Mouse (Mus musculus): ENCODE data around the gene Adarb2. TPM values are rescaled to one million over a fixed set of nuclear protein-coding genes. Genes with fewer than 3 reads are reported as not detected.

Gene Adarb2
- polyA plus RNA-seq, 1 experiment = not detected

DNA sequence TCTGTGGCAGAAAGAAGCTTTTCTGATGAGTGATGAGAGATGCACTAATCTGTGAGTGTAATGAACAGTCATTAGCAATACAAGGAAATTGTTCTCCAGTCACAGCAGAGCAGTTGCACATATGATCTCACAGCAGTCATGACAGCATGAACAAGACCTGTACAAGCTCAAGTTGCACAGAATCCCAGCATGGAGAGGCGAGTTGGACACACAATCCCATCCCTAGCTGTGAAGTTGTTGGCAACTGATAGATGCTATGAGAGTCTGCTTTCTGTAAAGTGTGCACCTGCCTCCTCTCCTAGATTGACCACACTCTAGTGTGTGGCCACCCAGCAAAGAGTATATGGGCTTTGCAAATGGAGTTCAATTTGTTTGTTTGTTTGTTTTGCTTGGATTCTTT, 36.2 kb downstream of the Adarb2 start:
- no peaks in the 10 kb centered on the region for H3K4me1 ChIP-seq (ENCODE audit: control insufficient read depth, insufficient read depth, insufficient read length, low read length)
- 56% methylated on average over 1 of the region's 1 CpGs for WGBS

DNA sequence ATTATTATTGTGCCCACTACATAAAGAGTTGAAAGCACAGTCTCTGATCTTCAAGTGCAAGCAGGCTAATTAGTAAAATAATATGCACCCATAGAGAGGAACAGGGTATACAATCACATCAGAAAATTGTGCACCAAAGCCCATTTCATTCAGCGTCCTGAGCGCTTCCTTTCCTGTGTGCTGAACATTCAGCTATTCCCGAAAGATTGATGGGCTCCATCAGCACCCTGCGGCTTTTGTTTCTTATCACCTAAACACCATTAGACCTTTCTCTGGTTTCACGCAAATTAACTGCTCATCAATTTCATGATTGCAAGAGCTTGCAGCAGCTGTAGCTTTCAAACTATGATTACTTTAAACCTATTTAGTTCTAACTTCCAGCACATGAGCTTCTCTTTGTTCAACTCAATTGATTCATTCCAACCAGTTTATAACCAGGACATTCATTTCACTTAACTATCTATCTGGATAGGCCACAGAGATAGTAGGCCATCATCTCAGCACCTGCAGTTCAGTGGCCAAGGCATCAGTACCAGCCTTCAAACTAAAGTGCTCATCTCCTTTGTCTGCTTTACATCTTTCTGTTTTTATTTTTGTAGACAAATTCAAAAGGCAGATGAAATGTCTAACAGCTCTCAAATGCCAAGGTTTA, 45.5 kb downstream of the Adarb2 start:
- 78% methylated on average over 5 of the region's 5 CpGs for WGBS
- TF ChIP-seq POLR2A (IDR thresholded peaks at IDR 0.05; ENCODE audit: low read depth, low read length) (no peak), CTCF (IDR thresholded peaks at IDR 0.05; ENCODE audit: extremely low read depth, insufficient read length, insufficient replicate concordance, low read depth, low read length) (no peak)
- H3K4me3 ChIP-seq (ENCODE audit: low read depth, low read length) = no peak overlapping the region

More for the DNA sequence above, 36.2 kb downstream of the Adarb2 start:
- Histone ChIP-seq H3K36me3 (ENCODE audit: control insufficient read depth, insufficient read depth, low read length) (no peaks in the 10 kb centered on the region), H3K27me3 (ENCODE audit: control insufficient read depth, insufficient read depth, low read length) (no peaks in the 10 kb centered on the region), H3K27ac (ENCODE audit: insufficient read depth, low read depth, low read length) (no peak overlapping the region), H3K4me3 (ENCODE audit: low read depth, low read length) (no peak overlapping the region)
- TF ChIP-seq CTCF (IDR thresholded peaks at IDR 0.05; ENCODE audit: extremely low read depth, insufficient read length, insufficient replicate concordance, low read depth, low read length) (no peak), POLR2A (IDR thresholded peaks at IDR 0.05; ENCODE audit: low read depth, low read length) (no peak)

DNA sequence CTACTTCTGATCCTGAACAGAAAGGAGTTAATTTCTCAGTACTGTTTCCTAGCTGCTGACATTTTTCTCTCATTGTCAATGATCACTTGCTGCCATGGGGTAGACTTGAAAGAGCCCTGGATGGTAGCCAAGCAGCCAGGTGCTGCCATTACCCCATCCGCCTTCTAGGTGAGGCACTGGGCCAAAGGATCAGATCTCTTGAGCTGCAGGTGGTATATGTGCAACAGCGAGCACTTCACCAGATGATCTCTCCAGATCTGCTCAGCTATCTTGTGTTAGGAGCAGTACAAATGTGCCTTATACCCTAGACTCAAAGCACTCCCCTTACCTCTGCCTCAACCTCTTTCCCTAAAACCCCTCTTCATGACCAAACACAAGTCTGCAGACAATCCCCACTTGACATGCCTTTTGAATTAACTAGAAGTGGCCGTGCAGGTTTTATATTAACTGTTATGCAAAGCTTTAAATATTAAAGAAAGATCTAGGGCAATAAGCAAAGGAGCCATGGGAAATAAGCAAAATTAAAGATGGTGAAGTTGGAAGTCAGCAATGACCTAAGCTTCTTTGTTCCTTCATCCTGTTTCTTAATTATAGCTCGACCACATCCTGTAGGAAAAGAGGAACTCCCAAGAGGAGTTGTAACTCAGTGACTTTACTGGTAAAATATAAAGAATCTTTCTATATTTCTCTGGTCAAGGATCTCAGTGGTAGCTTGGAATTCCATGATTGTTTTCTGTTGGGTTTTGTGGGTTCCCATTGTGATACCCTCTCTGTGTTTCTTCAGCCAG, 69.7 kb downstream of the Adarb2 start:
- Histone ChIP-seq H3K27ac (ENCODE audit: insufficient read depth, low read depth, low read length) (no peak overlapping the region), H3K4me3 (ENCODE audit: low read depth, low read length) (no peak overlapping the region), H3K27me3 (ENCODE audit: control insufficient read depth, insufficient read depth, low read length) (no peaks in the 10 kb centered on the region), H3K4me1 (ENCODE audit: control insufficient read depth, insufficient read depth, insufficient read length, low read length) (no peaks in the 10 kb centered on the region), H3K36me3 (ENCODE audit: control insufficient read depth, insufficient read depth, low read length) (no peaks in the 10 kb centered on the region)
- TF ChIP-seq POLR2A (IDR thresholded peaks at IDR 0.05; ENCODE audit: low read depth, low read length) (no peak), CTCF (IDR thresholded peaks at IDR 0.05; ENCODE audit: extremely low read depth, insufficient read length, insufficient replicate concordance, low read depth, low read length) (no peak)
- 28% methylated on average over 4 of the region's 4 CpGs for WGBS

More for the DNA sequence above, 45.5 kb downstream of the Adarb2 start:
- Histone ChIP-seq H3K36me3 (ENCODE audit: control insufficient read depth, insufficient read depth, low read length) (no peaks in the 10 kb centered on the region), H3K27me3 (ENCODE audit: control insufficient read depth, insufficient read depth, low read length) (no peaks in the 10 kb centered on the region), H3K27ac (ENCODE audit: insufficient read depth, low read depth, low read length) (no peak overlapping the region), H3K4me1 (ENCODE audit: control insufficient read depth, insufficient read depth, insufficient read length, low read length) (no peaks in the 10 kb centered on the region)

DNA sequence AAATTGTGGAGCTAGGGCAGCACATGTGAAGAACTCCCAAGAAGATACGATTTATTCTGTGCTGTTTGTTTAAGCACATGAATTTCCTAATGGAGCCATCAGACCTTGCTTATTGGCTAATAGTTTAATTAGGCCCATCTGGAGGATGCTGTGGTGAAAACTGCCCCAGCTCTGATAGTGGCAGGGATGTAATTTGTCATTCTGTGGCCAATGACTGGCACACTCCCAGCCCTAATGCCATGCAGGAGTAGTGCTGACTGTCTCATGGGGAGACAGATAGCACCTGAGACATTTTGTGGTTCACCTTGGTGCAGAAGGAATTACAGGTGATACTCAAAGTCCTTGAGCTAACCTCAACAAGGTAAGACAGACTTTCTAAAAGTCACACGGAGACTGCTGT, 80.5 kb downstream of the Adarb2 start:
- H3K36me3 ChIP-seq (ENCODE audit: control insufficient read depth, insufficient read depth, low read length) = no peaks in the 10 kb centered on the region
- no peak overlapping the region for H3K27ac ChIP-seq (ENCODE audit: insufficient read depth, low read depth, low read length)
- no peaks in the 10 kb centered on the region for H3K4me1 ChIP-seq (ENCODE audit: control insufficient read depth, insufficient read depth, insufficient read length, low read length)
- WGBS = 88% methylated on average over 2 of the region's 2 CpGs
- no peak overlapping the region for H3K4me3 ChIP-seq (ENCODE audit: low read depth, low read length)
- TF ChIP-seq POLR2A (IDR thresholded peaks at IDR 0.05; ENCODE audit: low read depth, low read length) (no peak), CTCF (IDR thresholded peaks at IDR 0.05; ENCODE audit: extremely low read depth, insufficient read length, insufficient replicate concordance, low read depth, low read length) (no peak)
- no peaks in the 10 kb centered on the region for H3K27me3 ChIP-seq (ENCODE audit: control insufficient read depth, insufficient read depth, low read length)

DNA sequence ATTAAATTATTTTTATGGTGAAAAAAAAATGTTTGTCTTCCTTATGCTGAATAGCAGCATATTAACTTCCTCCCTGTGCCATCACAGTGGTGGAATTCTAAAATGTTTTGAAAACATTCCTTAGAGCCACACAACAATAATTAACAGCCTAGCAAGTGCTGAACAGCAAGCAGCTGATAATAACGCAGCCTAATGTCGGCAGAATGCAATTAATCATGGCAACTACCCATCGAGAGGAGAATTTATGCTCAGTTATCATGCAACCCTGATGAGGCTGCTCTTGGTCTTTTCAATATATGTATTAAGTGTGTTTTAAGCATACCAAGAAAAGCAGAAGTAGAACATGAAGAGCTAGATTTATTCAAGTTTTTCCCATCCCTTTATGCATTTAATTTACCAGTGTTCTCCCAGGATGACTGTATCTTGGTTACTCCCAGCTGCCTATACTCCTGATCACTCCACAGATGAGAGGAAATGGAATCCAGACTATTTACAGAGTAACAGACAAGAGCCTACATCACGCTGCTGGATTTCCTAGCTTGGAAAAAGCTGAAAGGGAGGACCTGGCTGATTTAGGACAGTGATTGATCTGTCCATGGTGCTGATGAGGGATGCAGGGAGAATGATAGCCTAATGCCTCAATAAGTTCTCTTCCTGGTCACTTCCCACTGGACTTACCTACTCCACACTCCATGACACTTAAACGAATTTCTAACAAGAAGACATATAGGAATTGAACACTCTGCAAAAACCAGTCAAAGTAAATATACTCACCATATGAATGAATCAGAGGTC, 113.9 kb downstream of the Adarb2 start:
- WGBS = 38% methylated on average over 5 of the region's 5 CpGs

DNA sequence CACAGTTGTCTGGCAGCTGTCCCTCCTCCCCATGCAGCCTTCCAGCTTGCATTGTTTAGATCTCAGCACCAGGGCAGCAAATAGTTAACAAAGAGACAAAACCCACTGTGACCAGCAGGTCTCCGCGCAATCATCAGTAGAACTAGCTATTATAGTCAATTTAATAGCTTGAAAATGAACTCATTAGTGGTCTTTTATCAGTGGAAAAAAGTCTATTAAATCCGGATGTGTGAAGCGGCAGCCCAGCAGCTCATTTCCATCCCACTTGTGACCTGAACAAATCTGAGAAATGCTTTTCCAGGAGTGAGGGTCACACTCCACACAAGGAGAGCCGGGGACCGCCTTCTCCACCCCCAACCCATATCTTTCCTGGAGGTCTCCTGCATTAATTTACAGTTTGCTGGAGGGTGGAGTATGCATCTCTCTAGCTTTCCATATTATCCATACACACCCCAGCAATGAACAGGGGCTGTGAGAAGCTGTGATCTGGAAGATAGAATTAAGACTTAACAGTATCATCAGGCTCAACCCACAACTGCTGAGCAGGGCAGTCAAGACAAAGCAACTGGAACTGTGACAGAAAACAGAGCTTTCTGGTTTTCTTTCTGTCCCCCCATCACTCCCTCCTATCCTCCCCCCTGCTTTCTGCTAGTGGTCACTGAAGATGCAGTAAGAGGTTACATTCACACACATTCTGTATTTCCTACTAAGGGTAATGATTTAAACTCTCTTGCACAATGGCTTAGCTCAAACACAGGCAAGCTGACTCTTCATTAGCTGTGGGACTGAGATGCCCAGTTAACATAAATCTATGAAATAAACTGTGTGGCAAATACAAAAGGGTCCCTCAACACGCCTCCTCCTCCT, 131.2 kb downstream of the Adarb2 start:
- no peaks in the 10 kb centered on the region for H3K36me3 ChIP-seq (ENCODE audit: control insufficient read depth, insufficient read depth, low read length)
- H3K27me3 ChIP-seq (ENCODE audit: control insufficient read depth, insufficient read depth, low read length) = no peaks in the 10 kb centered on the region
- no peak overlapping the region for H3K4me3 ChIP-seq (ENCODE audit: low read depth, low read length)
- H3K4me1 ChIP-seq (ENCODE audit: control insufficient read depth, insufficient read depth, insufficient read length, low read length) = no peaks in the 10 kb centered on the region
- no peak overlapping the region for H3K27ac ChIP-seq (ENCODE audit: insufficient read depth, low read depth, low read length)
- no peak for TF ChIP-seq POLR2A (IDR thresholded peaks at IDR 0.05; ENCODE audit: low read depth, low read length)
- TF ChIP-seq CTCF (IDR thresholded peaks at IDR 0.05; ENCODE audit: extremely low read depth, insufficient read length, insufficient replicate concordance, low read depth, low read length) = no peak
- WGBS = 59% methylated on average over 7 of the region's 7 CpGs

More for the DNA sequence above, 113.9 kb downstream of the Adarb2 start:
- Histone ChIP-seq H3K27me3 (ENCODE audit: control insufficient read depth, insufficient read depth, low read length) (no peaks in the 10 kb centered on the region), H3K4me1 (ENCODE audit: control insufficient read depth, insufficient read depth, insufficient read length, low read length) (no peaks in the 10 kb centered on the region), H3K36me3 (ENCODE audit: control insufficient read depth, insufficient read depth, low read length) (no peaks in the 10 kb centered on the region), H3K27ac (ENCODE audit: insufficient read depth, low read depth, low read length) (no peak overlapping the region), H3K4me3 (ENCODE audit: low read depth, low read length) (no peak overlapping the region)
- no peak for TF ChIP-seq CTCF (IDR thresholded peaks at IDR 0.05; ENCODE audit: extremely low read depth, insufficient read length, insufficient replicate concordance, low read depth, low read length)
- TF ChIP-seq POLR2A (IDR thresholded peaks at IDR 0.05; ENCODE audit: low read depth, low read length) = no peak
